ENCODE assay signal across 8 mouse cellular contexts in the genomic region with DNA sequence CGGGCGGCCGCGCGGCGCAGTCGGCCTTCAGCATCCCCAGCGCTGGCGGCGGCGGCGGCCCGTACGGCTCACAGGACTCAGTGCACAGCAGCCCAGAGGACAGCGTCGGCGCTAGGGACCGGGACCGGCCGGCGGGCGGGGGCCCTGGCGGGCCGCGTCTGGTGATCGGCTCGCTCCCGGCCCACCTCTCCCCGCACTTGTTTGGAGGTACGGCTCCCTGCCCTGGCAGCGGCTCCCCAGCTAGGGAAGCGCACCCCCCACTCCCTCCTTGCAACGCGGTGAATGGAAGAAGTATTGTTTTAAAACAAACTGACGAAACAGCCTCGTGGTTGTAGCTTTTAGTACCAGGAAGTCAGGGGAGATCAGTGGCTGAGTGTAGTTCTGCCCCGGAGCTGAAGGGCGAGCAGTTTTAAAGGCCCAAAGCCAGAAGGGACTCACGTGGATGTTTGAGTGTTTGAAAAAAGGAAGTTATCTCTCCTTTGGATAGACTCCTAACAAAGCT. TPM values are rescaled to one million over a fixed set of nuclear protein-coding genes. Genes with fewer than 3 reads are reported as not detected.
DNase-seq lines count a peak whose midpoint lies in the region; ATAC-seq and TF ChIP-seq lines count a peak whose summit lies in the region.

No protein-coding gene starts in this region.

- peak; percentile 78 for DNase-seq in brain, embryonic 14.5 days (ENCODE audit: low read depth)
- peak; percentile 90 for DNase-seq in kidney, postnatal 0 days (ENCODE audit: low spot score)
- peak; percentile 70 for DNase-seq in lung, adult 2 months
- peak; percentile 61 for DNase-seq in testis, postnatal 14 days (ENCODE audit: low spot score)

- H3K4me1 ChIP-seq in E14TG2a.4 (replicated peaks; ENCODE audit: low read depth, low read length), result peaks cover 59% of the 10 kb centered on the region
- peaks cover 4 to 35% of the 10 kb centered on the region in 2 experiments for H3K4me1 ChIP-seq in heart, embryonic 14.5 days (ENCODE audit: control insufficient read depth in 2 of 2, insufficient read depth in 2 of 2, low read length in 2 of 2)
- peaks cover 16% of the 10 kb centered on the region for H3K4me1 ChIP-seq in kidney, postnatal 0 days (replicated peaks; ENCODE audit: insufficient read depth, low read length)
- H3K4me1 ChIP-seq in lung, adult 2 months (ENCODE audit: control insufficient read depth, insufficient read depth, low read length), result peaks cover 16% of the 10 kb centered on the region
- peaks cover 23% of the 10 kb centered on the region; the same call in 1 of the 2 replicates for H3K4me1 ChIP-seq in neural tube, embryonic 14.5 days (ENCODE audit: control insufficient read depth, insufficient read depth, low read length)

- H3K27ac ChIP-seq in heart, embryonic 14.5 days (replicated peaks in 1 of 2; ENCODE audit: control insufficient read depth in 1 of 2, insufficient read depth in 1 of 2, low read depth in 2 of 2, low read length in 2 of 2), result peak overlapping the region; percentile 98
- H3K27ac ChIP-seq in kidney, postnatal 0 days, result peak overlapping the region; percentile 97
- H3K27ac ChIP-seq in neural tube, embryonic 14.5 days (ENCODE audit: low read depth, low read length), result peak overlapping the region; percentile 94

- peak overlapping the region; percentile 86 for H3K4me3 ChIP-seq in E14TG2a.4 (replicated peaks; ENCODE audit: low read length)
- peak overlapping the region; percentile 81 to 97 for H3K4me3 ChIP-seq in heart, embryonic 14.5 days (ENCODE audit: control insufficient read depth in 1 of 2, insufficient read depth in 1 of 2, low read depth in 1 of 2, low read length in 2 of 2)
- peak overlapping the region; percentile 77 for H3K4me3 ChIP-seq in kidney, postnatal 0 days (replicated peaks; ENCODE audit: low read depth, low read length)
- peak overlapping the region; percentile 95 for H3K4me3 ChIP-seq in lung, adult 2 months (replicated peaks; ENCODE audit: extremely low read depth, low read depth, low read length)
- peak overlapping the region; percentile 81 for H3K4me3 ChIP-seq in neural tube, embryonic 14.5 days (ENCODE audit: low read depth, low read length)

- peaks cover 5% of the 10 kb centered on the region for H3K27me3 ChIP-seq in E14TG2a.4 (ENCODE audit: insufficient read depth, low read length)
- no peaks in the 10 kb centered on the region for H3K27me3 ChIP-seq in heart, embryonic 14.5 days (ENCODE audit: control insufficient read depth, insufficient read depth, low read length)
- H3K27me3 ChIP-seq in kidney, postnatal 0 days (ENCODE audit: insufficient read depth, low read length), result no peaks in the 10 kb centered on the region
- no peaks in the 10 kb centered on the region for H3K27me3 ChIP-seq in neural tube, embryonic 14.5 days (ENCODE audit: control insufficient read depth, insufficient read depth, low read length)

- H3K9me3 ChIP-seq in E14TG2a.4 (ENCODE audit: low read length), result peaks cover 3% of the 10 kb centered on the region
- no peaks in the 10 kb centered on the region for H3K9me3 ChIP-seq in heart, embryonic 14.5 days (ENCODE audit: control insufficient read depth, low read length)
- H3K9me3 ChIP-seq in kidney, postnatal 0 days (replicated peaks; ENCODE audit: low read length), result no peaks in the 10 kb centered on the region
- no peaks in the 10 kb centered on the region for H3K9me3 ChIP-seq in neural tube, embryonic 14.5 days (ENCODE audit: control insufficient read depth, low read length)

- TF ChIP-seq CTCF in E14TG2a.4 (conservative IDR thresholded peaks at IDR 0.05; ENCODE audit: low read length), result no peak
- no peak for TF ChIP-seq CTCF in brain, embryonic 14.5 days (IDR thresholded peaks at IDR 0.05; ENCODE audit: borderline replicate concordance, extremely low read depth, insufficient read depth, insufficient read length)
- 0 out of 2 replicates have a peak, but pooled peaks have one; percentile 9 for TF ChIP-seq CTCF in kidney, postnatal 0 days (IDR thresholded peaks at IDR 0.05; ENCODE audit: low read depth)
- TF ChIP-seq CTCF in lung, adult 2 months (IDR thresholded peaks at IDR 0.05; ENCODE audit: insufficient read depth, low read length), result no peak

- peak overlapping the region; percentile 93 for H3K9ac ChIP-seq in heart, embryonic 14.5 days (ENCODE audit: low read length)
- peak overlapping the region; percentile 94 for H3K9ac ChIP-seq in kidney, postnatal 0 days (ENCODE audit: low read depth, low read length)
- H3K9ac ChIP-seq in neural tube, embryonic 14.5 days (replicated peaks; ENCODE audit: low read depth, low read length), result peak overlapping the region; percentile 94

- ATAC-seq in erythroid progenitor cell, adult 5-6 weeks (replicated peaks; ENCODE audit: low FRiP score, poor library complexity, severe bottlenecking), result peak; percentile 48; the same call in 1 of the 2 replicates
- peak; percentile 51 for ATAC-seq in heart, embryonic 14.5 days (ENCODE audit: insufficient number of reproducible peaks, insufficient read depth, low FRiP score, low read depth)
- ATAC-seq in kidney, postnatal 0 days (replicated peaks; ENCODE audit: low FRiP score, low read depth), result peak; percentile 59
- ATAC-seq in neural tube, embryonic 14.5 days (ENCODE audit: low read depth), result peak; percentile 38

- WGBS in heart, embryonic 14.5 days, result under 1% methylated on average over 29 of the region's 39 CpGs
- under 1% methylated on average over 33 of the region's 39 CpGs for WGBS in kidney, postnatal 0 days
- 9% methylated on average over 39 of the region's 39 CpGs for WGBS in lung, adult 2 months
- 2% methylated on average over 32 of the region's 39 CpGs for WGBS in neural tube, embryonic 14.5 days

- TF ChIP-seq POLR2A in brain, embryonic 14.5 days (IDR thresholded peaks at IDR 0.05; ENCODE audit: borderline replicate concordance, extremely low read depth, insufficient read depth, insufficient read length, poor library complexity, severe bottlenecking), result no peak
- peak; percentile 60; the same call in 1 of the 2 replicates for TF ChIP-seq POLR2A in lung, adult 2 months (IDR thresholded peaks at IDR 0.05; ENCODE audit: borderline replicate concordance, extremely low read depth, low read depth, low read length)

- H3K36me3 ChIP-seq in E14TG2a.4 (ENCODE audit: insufficient read depth, low read length), result peaks cover 8% of the 10 kb centered on the region; the same call in 1 of the 2 replicates
- H3K36me3 ChIP-seq in heart, embryonic 14.5 days (ENCODE audit: control insufficient read depth, insufficient read depth, low read length), result no peaks in the 10 kb centered on the region
- no peaks in the 10 kb centered on the region for H3K36me3 ChIP-seq in kidney, postnatal 0 days (ENCODE audit: insufficient read depth, low read length)
- no peaks in the 10 kb centered on the region for H3K36me3 ChIP-seq in neural tube, embryonic 14.5 days (ENCODE audit: control insufficient read depth, insufficient read depth, low read length)

- H3K4me2 ChIP-seq in heart, embryonic 14.5 days (ENCODE audit: low read length), result peak overlapping the region; percentile 70
- H3K4me2 ChIP-seq in kidney, postnatal 0 days (ENCODE audit: low read length), result peak overlapping the region; percentile 75
- peak overlapping the region; percentile 75 for H3K4me2 ChIP-seq in neural tube, embryonic 14.5 days (ENCODE audit: low read depth, low read length)

RNA-seq across cellular contexts. Expression of a gene that starts 0.6 kb away (rescaled TPM):
- polyA plus RNA-seq in brain, embryonic 14.5 days (2012; rRNA removed), result 19.3 and 19.6 TPM in 2 replicates
- total RNA-seq in erythroid progenitor cell, adult 5-6 weeks (2015; ENCODE audit: low replicate concordance), result 12.6 and 15.9 TPM in 2 replicates
- total RNA-seq in erythroid progenitor cell, adult 5-6 weeks (2017; ENCODE audit: low replicate concordance), result 5.9 and 9.5 TPM in 2 replicates
- polyA plus RNA-seq in heart, embryonic 14.5 days (2014; fragmentation: Nextera tagmentation; extraction: Ambion mirVana), result 3.8 TPM in 2 replicates
- 6.7 and 7.3 TPM in 2 replicates for polyA plus RNA-seq in kidney, postnatal 0 days (2015; fragmentation: Nextera tagmentation; extraction: Ambion mirVana)
- polyA plus RNA-seq in lung, adult 2 months (2012; rRNA removed), result 6.9 and 8.3 TPM in 2 replicates
- 6.6 and 8.0 TPM in 2 replicates for polyA plus RNA-seq in neural tube, embryonic 14.5 days (2014; fragmentation: Nextera tagmentation; extraction: Ambion mirVana)

Comparison
In these comparisons a context has a peak if more than half of its experiments do, and no peak if none do; other contexts are left out.
1. Peak in every context shown above with its lines: DNase-seq, ATAC-seq, H3K4me3 ChIP-seq and H3K27ac ChIP-seq.